In the genomic region with DNA sequence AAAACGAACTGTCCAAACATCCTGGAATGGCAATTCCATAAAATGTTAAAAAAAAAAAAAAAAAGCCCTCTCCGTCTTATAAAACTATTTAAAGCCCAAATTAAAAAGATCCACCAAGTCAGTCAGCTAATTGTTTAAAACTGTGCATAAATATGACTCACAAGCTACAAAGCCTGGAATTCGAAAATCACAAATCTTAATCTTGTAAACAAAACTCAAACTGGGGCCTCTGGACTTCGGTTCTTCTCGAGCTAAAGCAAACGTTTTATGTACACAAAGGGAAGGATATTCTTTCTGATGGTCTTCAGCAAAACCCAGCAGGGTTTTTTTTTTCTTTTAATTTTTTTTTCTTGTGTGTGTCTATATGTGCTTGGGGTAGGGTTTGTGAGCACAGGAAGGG, we compare ENCODE assay signal across 10 mouse cellular contexts. TPM values are rescaled to one million over a fixed set of nuclear protein-coding genes. Genes with fewer than 3 reads are reported as not detected.
DNase-seq lines count a peak whose midpoint lies in the region; ATAC-seq and TF ChIP-seq lines count a peak whose summit lies in the region.
"Had no signal": no experiment of that assay in that cellular context is flagged by ENCODE, and none has a peak within 500 bp of the region (broad histone marks: within the 10 kb centered on the region; RNA-seq: fewer than 3 reads in every experiment).

No protein-coding gene starts in this region.

- H3K36me3 ChIP-seq in heart, embryonic 15.5 days = no peaks in the 10 kb centered on the region
- H3K36me3 ChIP-seq in midbrain, embryonic 13.5 days = no peaks in the 10 kb centered on the region
- H3K36me3 ChIP-seq in midbrain, embryonic 15.5 days (replicated peaks) = no peaks in the 10 kb centered on the region
- no peaks in the 10 kb centered on the region for H3K36me3 ChIP-seq in limb, embryonic 13.5 days
- H3K36me3 ChIP-seq in stomach, postnatal 0 days (ENCODE audit: control insufficient read depth, insufficient read depth, low read length) = no peaks in the 10 kb centered on the region

- intact Hi-C loops in heart, postnatal 25 days (cut with DNase I) = loop anchor here (5.0 kb wide), 1 partner anchor 154 kb away; no protein-coding TSS in a partner anchor

- no peaks in the 10 kb centered on the region for H3K27me3 ChIP-seq in heart, embryonic 15.5 days
- H3K27me3 ChIP-seq in midbrain, embryonic 13.5 days = peaks cover 37% of the 10 kb centered on the region
- H3K27me3 ChIP-seq in midbrain, embryonic 15.5 days (replicated peaks) = peaks cover 25% of the 10 kb centered on the region
- no peaks in the 10 kb centered on the region for H3K27me3 ChIP-seq in limb, embryonic 13.5 days
- H3K27me3 ChIP-seq in stomach, postnatal 0 days (ENCODE audit: control insufficient read depth, insufficient read depth, low read length) = no peaks in the 10 kb centered on the region

- no peaks in the 10 kb centered on the region for H3K9me3 ChIP-seq in heart, embryonic 15.5 days (replicated peaks)
- no peaks in the 10 kb centered on the region for H3K9me3 ChIP-seq in midbrain, embryonic 13.5 days
- no peaks in the 10 kb centered on the region for H3K9me3 ChIP-seq in midbrain, embryonic 15.5 days
- no peaks in the 10 kb centered on the region for H3K9me3 ChIP-seq in limb, embryonic 13.5 days
- H3K9me3 ChIP-seq in stomach, postnatal 0 days (ENCODE audit: control insufficient read depth, low read length) = no peaks in the 10 kb centered on the region

- H3K27ac ChIP-seq in heart, embryonic 15.5 days = peak overlapping the region; percentile 28; the same call in 1 of the 2 replicates
- H3K27ac ChIP-seq in midbrain, embryonic 13.5 days = no peak overlapping the region
- H3K27ac ChIP-seq in midbrain, embryonic 15.5 days = no peak overlapping the region
- H3K27ac ChIP-seq in limb, embryonic 13.5 days = peak overlapping the region; percentile 98; the same call in 1 of the 2 replicates
- H3K27ac ChIP-seq in stomach, postnatal 0 days (replicated peaks) = peak overlapping the region; percentile 99

- DNase-seq in heart, postnatal 25 days (ENCODE audit: low spot score) = no peak
- DNase-seq in stomach, postnatal 0 days (ENCODE audit: low spot score) = no peak
- DNase-seq in MN1 (ENCODE audit: low spot score) = no peak
- no peak for DNase-seq in layer of hippocampus, adult 8-10 months (ENCODE audit: low spot score in 2 of 2)
- DNase-seq: cerebellum, adult 11 months; kidney, adult 11 months had no signal

- 74% methylated on average over 6 of the region's 6 CpGs for WGBS in heart, embryonic 15.5 days
- whole genome bisulfite sequencing in midbrain, embryonic 13.5 days = 84% methylated on average over 6 of the region's 6 CpGs
- WGBS in midbrain, embryonic 15.5 days = 77% methylated on average over 6 of the region's 6 CpGs
- 54% methylated on average over 6 of the region's 6 CpGs for WGBS in limb, embryonic 13.5 days
- 17% methylated on average over 6 of the region's 6 CpGs for WGBS in stomach, postnatal 0 days

- H3K9ac ChIP-seq in heart, embryonic 15.5 days = no peak overlapping the region
- H3K9ac ChIP-seq in midbrain, embryonic 13.5 days (replicated peaks) = no peak overlapping the region
- H3K9ac ChIP-seq in midbrain, embryonic 15.5 days = no peak overlapping the region
- H3K9ac ChIP-seq in limb, embryonic 13.5 days = peak overlapping the region; percentile 98
- peak overlapping the region; percentile 99 for H3K9ac ChIP-seq in stomach, postnatal 0 days (ENCODE audit: low read length)

- no peak for ATAC-seq in heart, embryonic 15.5 days (replicated peaks; ENCODE audit: insufficient number of reproducible peaks, insufficient read depth, low FRiP score, low read depth)
- no peak for ATAC-seq in midbrain, embryonic 13.5 days
- ATAC-seq in midbrain, embryonic 15.5 days (replicated peaks) = no peak
- no peak for ATAC-seq in limb, embryonic 13.5 days (ENCODE audit: low FRiP score, low read depth)
- no peak for ATAC-seq in stomach, postnatal 0 days (ENCODE audit: low FRiP score, low TSS enrichment)

- peak overlapping the region; percentile 75 for H3K4me3 ChIP-seq in heart, embryonic 15.5 days
- no peak overlapping the region for H3K4me3 ChIP-seq in midbrain, embryonic 13.5 days (replicated peaks)
- H3K4me3 ChIP-seq in midbrain, embryonic 15.5 days = no peak overlapping the region
- peak overlapping the region; percentile 91 for H3K4me3 ChIP-seq in limb, embryonic 13.5 days
- H3K4me3 ChIP-seq in stomach, postnatal 0 days (ENCODE audit: low read depth, low read length) = peak overlapping the region; percentile 88

- H3K4me2 ChIP-seq in heart, embryonic 15.5 days = peak overlapping the region; percentile 76
- H3K4me2 ChIP-seq in midbrain, embryonic 13.5 days (replicated peaks) = 0 out of 2 replicates have a peak overlapping the region, but pooled peaks have one; percentile 1
- H3K4me2 ChIP-seq in midbrain, embryonic 15.5 days = no peak overlapping the region
- H3K4me2 ChIP-seq in limb, embryonic 13.5 days (replicated peaks) = peak overlapping the region; percentile 75
- peak overlapping the region; percentile 50 for H3K4me2 ChIP-seq in stomach, postnatal 0 days (replicated peaks; ENCODE audit: low read depth)

- no peak for TF ChIP-seq EP300 in stomach, postnatal 0 days (optimal IDR thresholded peaks at IDR 0.05)

- TF ChIP-seq CTCF in stomach, postnatal 0 days (IDR thresholded peaks at IDR 0.05; ENCODE audit: low read depth) = no peak

- peaks cover 27% of the 10 kb centered on the region for H3K4me1 ChIP-seq in heart, embryonic 15.5 days (replicated peaks)
- peaks cover 18% of the 10 kb centered on the region for H3K4me1 ChIP-seq in midbrain, embryonic 13.5 days (replicated peaks)
- H3K4me1 ChIP-seq in midbrain, embryonic 15.5 days = peaks cover 18% of the 10 kb centered on the region
- H3K4me1 ChIP-seq in limb, embryonic 13.5 days = peaks cover 71% of the 10 kb centered on the region
- no peaks in the 10 kb centered on the region; the same call in 1 of the 2 replicates for H3K4me1 ChIP-seq in stomach, postnatal 0 days (replicated peaks; ENCODE audit: control insufficient read depth, insufficient read depth)

RNA-seq across cellular contexts. Expression of a gene that starts 2.1 kb away (rescaled TPM):
- 20.2 and 29.5 TPM in 2 replicates for polyA plus RNA-seq in heart, embryonic 15.5 days (2015; fragmentation: Nextera tagmentation; extraction: Ambion mirVana)
- 10 to 100 TPM; 35.7 to 37.0 TPM for total RNA-seq in heart, postnatal 25 days (2021)
- polyA plus RNA-seq in midbrain, embryonic 13.5 days (2015; fragmentation: Nextera tagmentation; extraction: Ambion mirVana) = 6.4 and 7.0 TPM in 2 replicates
- 8.5 and 9.0 TPM in 2 replicates for polyA plus RNA-seq in midbrain, embryonic 15.5 days (2015; fragmentation: Nextera tagmentation; extraction: Ambion mirVana)
- 39.5 and 43.1 TPM in 2 replicates for polyA plus RNA-seq in limb, embryonic 13.5 days (2015; fragmentation: Nextera tagmentation; extraction: Ambion mirVana)
- 16.8 and 18.5 TPM in 2 replicates for polyA plus RNA-seq in stomach, postnatal 0 days (2015; fragmentation: Nextera tagmentation; extraction: Ambion mirVana)
- total RNA-seq in layer of hippocampus, adult 8-10 months (2022) = 10 to 100 TPM; 12.2 to 46.7 (median 26.0) TPM

Comparison
In these comparisons a context has a peak if more than half of its experiments do, and no peak if none do; other contexts are left out.
1. H3K27ac ChIP-seq: peak in heart, embryonic 15.5 days (single experiment), limb, embryonic 13.5 days (single experiment) and stomach, postnatal 0 days (single experiment); none in midbrain, embryonic 13.5 days (single experiment) and midbrain, embryonic 15.5 days (single experiment).
2. H3K4me3 ChIP-seq: peak in heart, embryonic 15.5 days (single experiment), limb, embryonic 13.5 days (single experiment) and stomach, postnatal 0 days (single experiment); none in midbrain, embryonic 13.5 days (single experiment) and midbrain, embryonic 15.5 days (single experiment).
3. H3K9ac ChIP-seq: peak in limb, embryonic 13.5 days (single experiment) and stomach, postnatal 0 days (single experiment); none in heart, embryonic 15.5 days (single experiment), midbrain, embryonic 13.5 days (single experiment) and midbrain, embryonic 15.5 days (single experiment).